ENCODE assay signal across 8 mouse cellular contexts in the genomic region with DNA sequence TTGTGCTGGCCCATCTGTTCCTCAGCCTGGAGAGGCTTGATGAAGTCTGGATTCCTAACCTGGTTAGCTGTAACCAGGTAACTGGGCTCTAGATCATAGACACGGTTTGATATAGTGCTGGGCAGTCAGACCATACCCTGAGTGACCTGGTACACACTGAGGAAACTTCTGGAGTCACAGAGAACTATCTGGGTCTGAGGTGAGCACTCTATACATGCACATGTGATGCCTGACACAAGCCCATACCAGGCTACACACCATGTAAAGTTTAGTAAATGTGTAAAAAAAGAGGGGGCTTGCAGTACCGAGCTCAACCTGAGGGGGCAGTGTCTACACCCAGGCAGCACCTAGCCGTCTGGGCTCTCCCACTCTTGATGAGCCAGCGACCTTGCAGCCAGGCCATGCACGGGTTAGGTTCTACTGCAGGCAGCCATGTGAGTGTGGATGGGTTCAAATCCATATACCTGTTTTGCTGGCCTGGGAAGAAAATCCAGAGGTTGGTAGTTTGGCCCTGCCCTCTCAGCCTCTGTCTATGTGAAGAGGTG.
DNase-seq lines count a peak whose midpoint lies in the region; ATAC-seq and TF ChIP-seq lines count a peak whose summit lies in the region.

No protein-coding gene starts in this region.

- peak; percentile 73 for DNase-seq in midbrain, embryonic 10.5 days (ENCODE audit: low spot score)
- DNase-seq in adrenal gland, adult 2 months = peak; percentile 73
- peak; percentile 79 for DNase-seq in embryo, embryonic 10 days (ENCODE audit: low spot score)
- peak; percentile 41 to 48 for DNase-seq in layer of hippocampus, postnatal 36 days
- peak; percentile 64 for DNase-seq in thymus, adult 2 months

- H3K4me1 ChIP-seq in midbrain, embryonic 10.5 days = peaks cover 49% of the 10 kb centered on the region
- H3K4me1 ChIP-seq in midbrain, embryonic 16.5 days (ENCODE audit: control insufficient read depth, insufficient read depth, low read length) = peaks cover 10% of the 10 kb centered on the region; the same call in 1 of the 2 replicates
- H3K4me1 ChIP-seq in midbrain, embryonic 13.5 days (replicated peaks) = peaks cover 34% of the 10 kb centered on the region
- H3K4me1 ChIP-seq in thymus, adult 2 months (replicated peaks; ENCODE audit: control insufficient read depth, insufficient read depth, low read length) = no peaks in the 10 kb centered on the region

- H3K9ac ChIP-seq in midbrain, embryonic 16.5 days (ENCODE audit: low read depth, low read length) = no peak overlapping the region
- no peak overlapping the region for H3K9ac ChIP-seq in midbrain, embryonic 13.5 days (replicated peaks)

- no peak for ATAC-seq in midbrain, embryonic 16.5 days
- peak; percentile 68 to 74; a peak in 3 of 4 replicates for ATAC-seq in hematopoietic stem cell, adult 5-6 weeks (replicated peaks in 1 of 2; ENCODE audit: insufficient read depth in 1 of 2, low FRiP score in 2 of 2, low TSS enrichment in 1 of 2, low read depth in 1 of 2, poor library complexity in 2 of 2, severe bottlenecking in 2 of 2)
- peak; percentile 65; the same call in 1 of the 2 replicates for ATAC-seq in midbrain, embryonic 13.5 days

- no peak overlapping the region for H3K4me2 ChIP-seq in midbrain, embryonic 16.5 days (ENCODE audit: low read length)
- H3K4me2 ChIP-seq in midbrain, embryonic 13.5 days (replicated peaks) = no peak overlapping the region

- 22% methylated on average over 5 of the region's 5 CpGs for WGBS in midbrain, embryonic 10.5 days
- WGBS in midbrain, embryonic 16.5 days = 21% methylated on average over 5 of the region's 5 CpGs
- 23% methylated on average over 5 of the region's 5 CpGs for WGBS in midbrain, embryonic 13.5 days
- 23% methylated on average over 5 of the region's 5 CpGs for WGBS in thymus, adult 2 months

- H3K4me3 ChIP-seq in midbrain, embryonic 10.5 days = no peak overlapping the region
- no peak overlapping the region for H3K4me3 ChIP-seq in midbrain, embryonic 16.5 days (ENCODE audit: low read depth, low read length)
- no peak overlapping the region for H3K4me3 ChIP-seq in midbrain, embryonic 13.5 days (replicated peaks)
- H3K4me3 ChIP-seq in thymus, adult 2 months (ENCODE audit: control insufficient read depth, insufficient read depth, low read length) = no peak overlapping the region

- no peak for TF ChIP-seq POLR2A in thymus, adult 2 months (IDR thresholded peaks at IDR 0.05; ENCODE audit: control insufficient read depth, extremely low read depth, insufficient read depth, low read length, poor library complexity)

- H3K9me3 ChIP-seq in midbrain, embryonic 10.5 days (replicated peaks) = 0 out of 2 replicates have a peak, but pooled peaks cover 3% of the 10 kb centered on the region
- H3K9me3 ChIP-seq in midbrain, embryonic 16.5 days (replicated peaks; ENCODE audit: control insufficient read depth, low read length, poor library complexity, severe bottlenecking) = no peaks in the 10 kb centered on the region
- no peaks in the 10 kb centered on the region for H3K9me3 ChIP-seq in midbrain, embryonic 13.5 days

- H3K27me3 ChIP-seq in midbrain, embryonic 10.5 days (ENCODE audit: low read depth, poor library complexity, severe bottlenecking) = no peaks in the 10 kb centered on the region
- no peaks in the 10 kb centered on the region for H3K27me3 ChIP-seq in midbrain, embryonic 16.5 days (ENCODE audit: control insufficient read depth, insufficient read depth, low read depth, low read length)
- no peaks in the 10 kb centered on the region for H3K27me3 ChIP-seq in midbrain, embryonic 13.5 days
- no peaks in the 10 kb centered on the region for H3K27me3 ChIP-seq in thymus, adult 2 months (ENCODE audit: control insufficient read depth, insufficient read depth, low read length)

- peak; percentile 85 for TF ChIP-seq CTCF in thymus, adult 2 months (IDR thresholded peaks at IDR 0.05; ENCODE audit: borderline replicate concordance, control insufficient read depth, extremely low read depth, insufficient read depth, low read length, poor library complexity)

- peaks cover 66% of the 10 kb centered on the region for H3K36me3 ChIP-seq in midbrain, embryonic 10.5 days
- H3K36me3 ChIP-seq in midbrain, embryonic 16.5 days (ENCODE audit: control insufficient read depth, insufficient read depth, low read length) = peaks cover 16% of the 10 kb centered on the region
- peaks cover 44% of the 10 kb centered on the region for H3K36me3 ChIP-seq in midbrain, embryonic 13.5 days
- no peaks in the 10 kb centered on the region for H3K36me3 ChIP-seq in thymus, adult 2 months (ENCODE audit: control insufficient read depth, insufficient read depth, low read length)

- 0 out of 2 replicates have a peak overlapping the region, but pooled peaks have one; percentile 49 for H3K27ac ChIP-seq in midbrain, embryonic 10.5 days (replicated peaks)
- no peak overlapping the region for H3K27ac ChIP-seq in midbrain, embryonic 16.5 days (ENCODE audit: low read length)
- H3K27ac ChIP-seq in midbrain, embryonic 13.5 days = no peak overlapping the region
- H3K27ac ChIP-seq in thymus, adult 2 months (ENCODE audit: control insufficient read depth, insufficient read depth, low read length) = no peak overlapping the region
